Mouse (Mus musculus) urinary bladder, postnatal 25 days (tissue): ENCODE measurements at regions not wholly inside any gene's neighbourhood (a gene's known extent, or its start where the extent isn't known, plus 50 kb on each side); places are given as distances from the start of the nearest gene placed in this dataset.

ENCODE experiments used
- DNase-seq: peaks from one replicate; pipeline ENCODE4 v3.0.0; 2022; ENCODE audit warnings: low spot score

DNA sequence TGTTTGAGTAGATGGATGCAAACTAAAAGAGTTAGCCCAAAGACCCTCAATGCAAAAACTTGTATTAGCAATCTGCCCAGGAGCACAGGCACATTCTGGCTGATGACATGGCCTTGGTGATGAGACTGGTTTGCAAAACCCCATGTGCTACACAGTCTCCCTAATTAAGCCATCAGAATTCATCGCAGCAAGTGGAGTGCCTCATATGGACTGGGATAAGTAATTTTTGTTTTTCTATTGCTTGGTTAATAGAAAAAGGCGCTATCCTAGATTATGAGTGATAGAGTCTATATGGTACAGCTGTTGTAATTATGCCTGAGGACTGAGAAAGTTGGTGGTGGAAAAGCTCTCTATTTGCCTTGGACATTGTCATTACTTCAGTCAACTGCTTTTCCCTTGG lies 155.2 kb upstream of the Robo1 start:
- DNase-seq = no peak

GRCm38 (mm10) chr16:72157913-72158312 lies 150.2 kb upstream of the Robo1 start:
- DNase-seq = no peak

DNA sequence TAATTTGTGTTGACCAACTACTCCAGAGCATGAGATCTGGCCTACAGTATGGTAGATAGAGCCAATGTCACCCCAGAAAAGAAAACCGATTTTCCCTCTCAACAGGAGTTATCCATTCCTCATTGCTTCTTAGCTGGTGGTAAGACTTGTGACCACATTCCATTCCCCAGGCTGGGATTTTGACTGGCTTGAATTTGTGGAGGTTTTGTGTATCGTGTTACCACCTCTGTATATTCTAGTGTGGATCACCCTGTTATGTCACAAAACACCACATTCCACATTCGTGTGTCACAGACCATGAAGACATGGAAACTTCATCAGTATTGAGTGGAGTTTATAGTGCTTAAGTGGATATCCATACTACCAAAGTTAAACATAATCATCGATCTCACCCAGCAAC lies 148.7 kb upstream of the Robo1 start:
- no peak for DNase-seq

DNA sequence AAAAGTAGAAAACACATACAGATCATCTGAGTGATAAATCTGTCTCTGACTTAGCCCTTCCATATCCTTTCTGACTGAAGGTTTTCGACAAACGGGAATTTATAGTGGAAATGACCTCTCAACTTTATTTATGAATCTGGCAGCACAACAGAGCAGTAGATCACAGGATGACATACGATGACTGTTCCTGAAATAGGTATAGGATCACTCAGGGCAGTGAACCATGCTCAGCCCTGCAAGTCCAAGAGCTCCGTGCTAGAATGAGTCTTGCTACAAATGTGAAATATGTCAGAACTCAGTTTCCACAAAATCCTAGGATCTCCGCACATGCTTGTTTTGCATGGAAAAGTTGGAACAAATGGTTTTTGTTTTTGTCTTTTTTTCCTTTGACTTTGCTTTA lies 132.4 kb upstream of the Robo1 start:
- no peak for DNase-seq

DNA sequence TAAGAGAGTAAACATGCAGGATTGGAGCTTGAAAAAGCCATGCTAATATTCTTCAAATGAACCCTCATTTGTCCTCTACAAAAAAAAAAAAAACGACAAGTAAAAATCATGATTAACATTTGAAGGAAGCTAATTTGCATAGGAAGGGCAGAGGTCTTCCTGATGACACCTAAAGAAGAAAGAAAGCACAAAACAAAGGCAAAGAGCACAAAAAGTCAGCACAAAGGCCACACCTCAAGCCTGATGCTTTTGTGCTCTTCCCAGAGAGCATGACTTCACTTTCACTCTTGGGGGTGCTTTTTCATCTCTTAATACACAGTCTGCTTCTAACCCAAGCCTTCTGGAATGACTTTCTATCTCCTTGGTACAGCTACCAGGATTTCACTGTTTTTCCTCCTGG lies 113.8 kb upstream of the Robo1 start:
- DNase-seq = no peak

DNA sequence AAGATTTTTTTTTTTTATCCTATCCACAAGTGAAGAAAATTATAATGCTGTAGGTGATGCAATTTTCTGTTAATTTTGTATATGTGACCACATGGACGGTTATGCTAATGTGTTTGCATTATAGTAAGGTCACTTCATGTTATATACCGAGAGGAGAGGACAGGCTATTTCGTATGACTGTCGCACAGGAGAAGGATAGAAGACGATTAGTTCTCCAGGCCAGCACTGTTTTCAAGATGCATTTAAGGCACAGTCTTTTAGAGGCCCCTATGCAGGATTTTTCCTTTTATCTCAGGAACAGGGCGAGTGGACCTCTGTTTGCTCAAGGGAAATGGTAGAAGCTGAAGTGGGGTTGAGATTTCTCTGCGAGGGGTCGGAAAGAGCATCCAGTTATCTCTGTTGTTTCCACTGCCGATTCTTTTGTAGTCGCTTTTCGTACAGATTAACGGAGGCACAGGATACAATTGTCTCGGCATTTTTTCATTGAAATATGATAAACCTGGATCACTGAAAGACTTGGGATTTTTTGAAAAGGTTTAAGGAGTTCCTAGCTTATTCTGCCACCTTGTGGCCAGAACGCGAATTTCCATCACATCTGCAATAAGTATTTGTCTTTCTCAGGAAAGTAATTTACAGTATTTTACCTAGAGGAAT lies 92.6 kb upstream of the Robo1 start:
- DNase-seq = peak; percentile 16

- DNase-seq = no peak
These were observed 90.1 kb upstream of the Robo1 start for GRCm38 (mm10) chr16:72218021-72218420.

GRCm38 (mm10) chr16:72221912-72222502 lies 86.1 kb upstream of the Robo1 start:
- no peak for DNase-seq

- no peak for DNase-seq
These were observed 84.2 kb upstream of the Robo1 start for GRCm38 (mm10) chr16:72223860-72224259.

DNA sequence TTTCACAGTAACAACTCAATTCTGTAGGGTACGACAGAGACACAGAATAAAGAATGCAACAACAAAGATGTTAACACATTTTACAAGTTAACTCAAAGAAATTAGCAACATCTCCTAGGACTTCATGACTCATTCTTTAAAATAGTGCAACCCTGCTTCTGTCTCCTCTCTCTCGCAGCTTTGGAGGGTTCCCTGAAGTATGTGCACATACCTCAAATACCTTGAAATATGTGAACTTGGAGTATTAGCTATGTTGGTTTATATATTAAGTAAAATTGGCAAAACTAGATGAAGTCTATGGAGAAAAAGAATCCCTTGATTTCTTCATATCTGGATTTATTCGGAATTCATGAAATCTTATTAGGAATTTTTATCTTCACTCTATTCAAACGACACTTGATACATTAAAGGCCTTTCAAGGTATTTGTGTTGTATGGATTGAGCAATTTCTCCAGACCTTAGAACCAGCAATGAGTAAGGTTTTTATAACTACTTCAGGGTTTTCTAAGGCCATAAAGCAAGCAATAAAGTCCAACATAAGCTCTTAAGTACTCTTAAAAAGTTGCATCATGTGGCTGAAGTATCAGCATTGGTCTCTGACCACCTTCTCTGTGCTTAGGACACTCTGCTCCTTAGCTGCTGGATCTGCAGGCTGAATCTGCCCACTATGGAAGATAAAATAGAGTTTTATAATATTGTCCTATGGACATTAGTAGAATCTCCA lies 82.8 kb upstream of the Robo1 start:
- DNase-seq = no peak

- DNase-seq = no peak
These were observed 73.7 kb upstream of the Robo1 start for GRCm38 (mm10) chr16:72234366-72234765.

- DNase-seq = no peak
These were observed 68.5 kb upstream of the Robo1 start for GRCm38 (mm10) chr16:72239631-72240030.

DNA sequence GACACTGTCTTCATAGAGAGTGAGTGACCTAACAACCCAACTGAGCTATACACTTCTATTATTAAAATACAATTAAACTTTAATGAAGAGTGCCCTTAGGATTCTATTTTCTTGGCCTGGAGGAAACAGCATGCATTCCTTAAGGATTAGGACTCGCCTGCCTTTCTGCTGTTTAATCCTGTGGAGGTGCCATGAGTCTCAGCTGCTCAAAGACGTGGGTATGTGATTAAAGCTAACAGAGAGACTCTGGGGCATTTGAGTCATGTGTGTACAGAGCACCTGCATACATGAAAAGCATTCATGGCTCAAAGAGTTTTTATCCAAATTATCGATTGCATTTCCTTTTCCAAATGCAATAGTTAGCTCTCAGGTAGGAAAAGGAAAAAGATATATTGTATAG lies 51.7 kb upstream of the Robo1 start:
- DNase-seq = no peak
